Mouse (Mus musculus) G1E (cell line): ENCODE measurements around the gene Nudt21.

Experiments
- CTCF ChIP-seq: IDR thresholded peaks from 2 replicates; pipeline ENCODE4 v1.5.1; 2012; ENCODE audit warnings: low read depth, low read length, inconsistent platforms, mixed read lengths
- GATA1 ChIP-seq: IDR thresholded peaks from 2 replicates; pipeline ENCODE4 v1.6.1; 2012; ENCODE audit warnings: borderline replicate concordance, low read length, inconsistent platforms, mixed read lengths
- GATA2 ChIP-seq: IDR thresholded peaks from 2 replicates; pipeline ENCODE4 v1.6.1; 2012; ENCODE audit warnings: low read depth, low read length, inconsistent platforms, borderline replicate concordance
- POLR2AphosphoS5 ChIP-seq: IDR thresholded peaks from 2 replicates; pipeline ENCODE4 v1.6.1; 2012; ENCODE audit warnings: low read depth, low read length, inconsistent platforms; ENCODE audit not compliant: insufficient replicate concordance
- TAL1 ChIP-seq: conservative IDR thresholded peaks from 2 replicates; pipeline ENCODE4 v1.6.1; 2012; ENCODE audit warnings: low read depth, low read length, inconsistent platforms, mixed read lengths

GRCm38 (mm10) chr8:94052696-94053095 is 15.9 kb upstream of the Nudt21 start:
- no peak for TF ChIP-seq CTCF
- TF ChIP-seq GATA2: no peak
- TF ChIP-seq GATA1: no peak
- no peak for TF ChIP-seq POLR2AphosphoS5
- no peak for TF ChIP-seq TAL1
